Mouse (Mus musculus) MEL (cell line): ENCODE data around the gene Kcnmb2. TPM values are rescaled to one million over a fixed set of nuclear protein-coding genes. Genes with fewer than 3 reads are reported as not detected.

ENCODE experiments used
- DNase-seq: peaks from one replicate; pipeline ENCODE4 v3.0.0; 2011; ENCODE audit warnings: low read depth, low spot score
- H3K27ac ChIP-seq: 2 replicates; pipeline ENCODE4 v1.5.1; 2012; ENCODE audit warnings: low read depth, mild to moderate bottlenecking, control low read depth, low read length, moderate library complexity; ENCODE audit not compliant: control insufficient read depth
- H3K27me3 ChIP-seq, 2 experiments: fragments of 150-350 bp in 1 of 2; sonication (generic) in 1 of 2; 2 replicates each; pipeline ENCODE4 v1.6.1; 2012; ENCODE audit warnings: low read length in 2 of 2, mild to moderate bottlenecking in 2 of 2, improper control_type of control experiment in 1 of 2, moderate library complexity in 1 of 2; ENCODE audit not compliant: insufficient read depth in 2 of 2, control insufficient read depth in 1 of 2
- H3K36me3 ChIP-seq, 2 experiments: 2 replicates each; pipeline ENCODE4 v1.6.1; 2012 to 2014; ENCODE audit warnings: low read length in 2 of 2, improper control_type of control experiment in 1 of 2, inconsistent platforms in 1 of 2, mild to moderate bottlenecking in 1 of 2; ENCODE audit not compliant: insufficient read depth in 2 of 2, control insufficient read depth in 1 of 2
- H3K4me1 ChIP-seq, 2 experiments: fragments of 150-350 bp in 1 of 2; sonication (generic) in 1 of 2; 2 replicates each; pipeline ENCODE4 v1.6.1; 2012; ENCODE audit warnings: low read length in 2 of 2, improper control_type of control experiment in 1 of 2, mild to moderate bottlenecking in 1 of 2; ENCODE audit not compliant: insufficient read depth in 2 of 2, control insufficient read depth in 1 of 2
- H3K4me3 ChIP-seq, 2 experiments: fragments of 150-350 bp in 1 of 2; sonication (generic) in 1 of 2; 2 replicates each; pipeline ENCODE4 v1.5.1; 2012; ENCODE audit warnings: low read depth in 2 of 2, low read length in 2 of 2, mild to moderate bottlenecking in 2 of 2, moderate library complexity in 2 of 2, control low read depth in 1 of 2, improper control_type of control experiment in 1 of 2; ENCODE audit not compliant: control insufficient read depth in 1 of 2, insufficient read depth in 1 of 2
- H3K79me2 ChIP-seq: 2 replicates; pipeline ENCODE4 v1.6.1; 2012; ENCODE audit warnings: mild to moderate bottlenecking, low read length, moderate library complexity; ENCODE audit not compliant: control insufficient read depth, poor library complexity, insufficient read depth
- H3K9ac ChIP-seq: 2 replicates; pipeline ENCODE4 v1.6.1; 2012; ENCODE audit warnings: low read depth, mild to moderate bottlenecking, control low read depth, low read length, moderate library complexity; ENCODE audit not compliant: control insufficient read depth, poor library complexity, severe bottlenecking
- H3K9me3 ChIP-seq: fragments of 150-350 bp; sonication (generic); replicated peaks from 2 replicates; pipeline ENCODE4 v1.6.1; 2012; ENCODE audit warnings: mild to moderate bottlenecking, low read length, improper control_type of control experiment, moderate library complexity; ENCODE audit not compliant: insufficient read depth
- BHLHE40 ChIP-seq: IDR thresholded peaks from 2 replicates; pipeline ENCODE4 v1.6.1; 2012; ENCODE audit warnings: low read depth, mild to moderate bottlenecking, inconsistent platforms, low read length, improper control_type of control experiment, borderline replicate concordance
- CHD2 ChIP-seq: IDR thresholded peaks from 2 replicates; pipeline ENCODE4 v1.6.1; 2011; ENCODE audit warnings: low read length, improper control_type of control experiment
- CTCF ChIP-seq, 3 experiments: IDR thresholded peaks in 2 of 3; conservative IDR thresholded peaks in 1 of 3; 2 replicates each; pipeline ENCODE4 v1.5.1; 2011 to 2012; ENCODE audit warnings: low read length in 3 of 3, low read depth in 2 of 3, mild to moderate bottlenecking in 2 of 3, improper control_type of control experiment in 1 of 3, inconsistent platforms in 1 of 3, mixed read lengths in 1 of 3, moderate library complexity in 1 of 3; ENCODE audit not compliant: control insufficient read depth in 1 of 3, insufficient read depth in 1 of 3, poor library complexity in 1 of 3, severe bottlenecking in 1 of 3
- ELF1 ChIP-seq: IDR thresholded peaks from 2 replicates; pipeline ENCODE4 v1.6.1; 2014; ENCODE audit warnings: low read depth, mild to moderate bottlenecking, inconsistent platforms, low read length, improper control_type of control experiment, moderate library complexity
- GABPA ChIP-seq: IDR thresholded peaks from 2 replicates; pipeline ENCODE4 v1.6.1; 2012; ENCODE audit warnings: low read depth, mild to moderate bottlenecking, inconsistent platforms, low read length, improper control_type of control experiment, moderate library complexity
- GATA1 ChIP-seq: IDR thresholded peaks from 2 replicates; pipeline ENCODE4 v1.6.1; 2011; ENCODE audit warnings: low read depth, low read length, improper control_type of control experiment
- MAFK ChIP-seq: IDR thresholded peaks from 2 replicates; pipeline ENCODE4 v1.6.1; 2011; ENCODE audit warnings: low read depth, mild to moderate bottlenecking, low read length, improper control_type of control experiment, borderline replicate concordance
- MAZ ChIP-seq: IDR thresholded peaks from 2 replicates; pipeline ENCODE4 v1.6.1; 2012; ENCODE audit warnings: low read depth, mild to moderate bottlenecking, inconsistent platforms, low read length, improper control_type of control experiment
- MYC ChIP-seq: IDR thresholded peaks from 2 replicates; pipeline ENCODE4 v1.6.1; 2011; ENCODE audit warnings: low read depth, mild to moderate bottlenecking, low read length, improper control_type of control experiment, moderate library complexity
- NELFE ChIP-seq: IDR thresholded peaks from 2 replicates; pipeline ENCODE4 v1.6.1; 2011; ENCODE audit warnings: low read depth, low read length, improper control_type of control experiment
- NRF1 ChIP-seq: IDR thresholded peaks from 2 replicates; pipeline ENCODE4 v1.6.1; 2014; ENCODE audit warnings: low read depth, mild to moderate bottlenecking, inconsistent platforms, low read length, improper control_type of control experiment, moderate library complexity; ENCODE audit not compliant: poor library complexity, insufficient read depth, severe bottlenecking
- POLR2A ChIP-seq, 2 experiments: IDR thresholded peaks; 2 replicates each; pipeline ENCODE4 v1.6.1; 2011 to 2012; ENCODE audit warnings: low read length in 2 of 2, mild to moderate bottlenecking in 2 of 2, control low read depth in 1 of 2, improper control_type of control experiment in 1 of 2, low read depth in 1 of 2, moderate library complexity in 1 of 2; ENCODE audit not compliant: control insufficient read depth in 1 of 2, insufficient read depth in 1 of 2, poor library complexity in 1 of 2
- POLR2AphosphoS2 ChIP-seq: IDR thresholded peaks from 2 replicates; pipeline ENCODE4 v1.6.1; 2011; ENCODE audit warnings: low read length, improper control_type of control experiment
- SMC3 ChIP-seq: IDR thresholded peaks from 2 replicates; pipeline ENCODE4 v1.6.1; 2011; ENCODE audit warnings: low read depth, low read length, improper control_type of control experiment
- TAL1 ChIP-seq: IDR thresholded peaks from 2 replicates; pipeline ENCODE4 v1.6.1; 2012; ENCODE audit warnings: mild to moderate bottlenecking, inconsistent platforms, low read length, moderate library complexity, mixed read lengths
- TBP ChIP-seq: IDR thresholded peaks from 2 replicates; pipeline ENCODE4 v1.8.0; 2011; ENCODE audit warnings: low read depth, low read length, improper control_type of control experiment
- TCF12 ChIP-seq: IDR thresholded peaks from 2 replicates; pipeline ENCODE4 v1.6.1; 2014; ENCODE audit warnings: low read depth, mild to moderate bottlenecking, inconsistent platforms, low read length, improper control_type of control experiment, moderate library complexity
- USF1 ChIP-seq: IDR thresholded peaks from 2 replicates; pipeline ENCODE4 v1.6.1; 2014; ENCODE audit warnings: low read depth, mild to moderate bottlenecking, inconsistent platforms, low read length, improper control_type of control experiment, moderate library complexity
- ZKSCAN1 ChIP-seq: IDR thresholded peaks from 2 replicates; pipeline ENCODE4 v1.6.1; 2012; ENCODE audit warnings: low read depth, mild to moderate bottlenecking, inconsistent platforms, low read length, improper control_type of control experiment, moderate library complexity
- ZMIZ1 ChIP-seq: IDR thresholded peaks from 2 replicates; pipeline ENCODE4 v1.6.1; 2012; ENCODE audit warnings: low read depth, mild to moderate bottlenecking, inconsistent platforms, low read length, improper control_type of control experiment, moderate library complexity
- polyA plus RNA-seq, 2 experiments: library from polyadenylated mRNA; stranded (reverse) in 1 of 2; unstranded in 1 of 2; fragments of >175 nt in 1 of 2; fragments of >200 nt in 1 of 2; gene quantifications; 2 replicates each; pipeline versions ENCODE4 v1.2.1 to v1.2.4; 2012; ENCODE audit warnings: low replicate concordance in 2 of 2, low read depth in 1 of 2; ENCODE audit not compliant: insufficient read length in 2 of 2, insufficient read depth in 1 of 2, missing spikeins in 1 of 2
- total RNA-seq: library from RNA; depleted of rRNA; stranded (reverse); fragments of 300-350 nt; gene quantifications from 2 replicates; pipeline ENCODE4 v1.2.3, GENCODE M21; 2012

Kcnmb2 gene
- total and polyA plus RNA-seq, 3 experiments = not detected

GRCm38 (mm10) chr3:31985103-31985502 lies 82.8 kb downstream of the Kcnmb2 start:
- H3K4me1 ChIP-seq = no peaks in the 10 kb centered on the region
- H3K27me3 ChIP-seq = no peaks in the 10 kb centered on the region
- no peak overlapping the region for H3K27ac ChIP-seq
- no peak overlapping the region for H3K4me3 ChIP-seq
- no peak for DNase-seq
- no peak overlapping the region for H3K9ac ChIP-seq
- H3K36me3 ChIP-seq = no peaks in the 10 kb centered on the region
- no peak for TF ChIP-seq GATA1
- TF ChIP-seq MAFK = no peak
- no peak for TF ChIP-seq POLR2A (IDR thresholded peaks at IDR 0.05; ENCODE audit: control insufficient read depth in 1 of 2, insufficient read depth in 1 of 2, low read depth in 1 of 2, low read length in 2 of 2, poor library complexity in 1 of 2)
- TF ChIP-seq SMC3 = no peak
- no peak for TF ChIP-seq ZMIZ1
- no peak for TF ChIP-seq CHD2
- no peak for TF ChIP-seq ZKSCAN1
- no peak for TF ChIP-seq CTCF (IDR thresholded peaks at IDR 0.05 in 2 of 3, conservative IDR thresholded peaks at IDR 0.05 in 1 of 3; ENCODE audit: control insufficient read depth in 1 of 3, insufficient read depth in 1 of 3, low read depth in 2 of 3, low read length in 3 of 3, poor library complexity in 1 of 3, severe bottlenecking in 1 of 3)
- TF ChIP-seq NRF1 = no peak
- no peak for TF ChIP-seq GABPA
- no peak for TF ChIP-seq ELF1
- TF ChIP-seq NELFE = no peak
- TF ChIP-seq, all 39 proteins: peak for 0
- Histone ChIP-seq H3K79me2 (no peaks in the 10 kb centered on the region), H3K9me3 (no peaks in the 10 kb centered on the region)

- no peaks in the 10 kb centered on the region for H3K36me3 ChIP-seq
- DNase-seq = no peak
- TF ChIP-seq TAL1 (no peak), TCF12 (no peak), ZKSCAN1 (no peak), ZMIZ1 (no peak), TBP (no peak), MAZ (no peak)
- TF ChIP-seq, all 39 proteins: peak for 0
- no peak overlapping the region for H3K27ac ChIP-seq
- no peaks in the 10 kb centered on the region for H3K4me1 ChIP-seq
- H3K9ac ChIP-seq = no peak overlapping the region
- H3K27me3 ChIP-seq = no peaks in the 10 kb centered on the region
- H3K9me3 ChIP-seq = no peaks in the 10 kb centered on the region
- no peak overlapping the region for H3K4me3 ChIP-seq
- no peaks in the 10 kb centered on the region for H3K79me2 ChIP-seq
These were observed 89.3 kb downstream of the Kcnmb2 start for GRCm38 (mm10) chr3:31991526-31992045.

GRCm38 (mm10) chr3:32011566-32011965 lies 109.3 kb downstream of the Kcnmb2 start:
- no peak for TF ChIP-seq BHLHE40
- no peak for TF ChIP-seq CHD2
- no peak for TF ChIP-seq ZKSCAN1
- TF ChIP-seq MAZ = no peak
- TF ChIP-seq USF1 = no peak
- no peak for TF ChIP-seq POLR2AphosphoS2
- TF ChIP-seq TBP = no peak
- TF ChIP-seq MYC = no peak
- H3K9ac ChIP-seq = no peak overlapping the region
- H3K36me3 ChIP-seq = no peaks in the 10 kb centered on the region
- no peak overlapping the region for H3K27ac ChIP-seq
- H3K9me3 ChIP-seq = no peaks in the 10 kb centered on the region
- no peak for DNase-seq
- no peaks in the 10 kb centered on the region for H3K79me2 ChIP-seq
- H3K4me1 ChIP-seq = no peaks in the 10 kb centered on the region
- no peaks in the 10 kb centered on the region for H3K27me3 ChIP-seq
- H3K4me3 ChIP-seq = no peak overlapping the region
